Mouse (Mus musculus): Measurements from ENCODE around the gene Gpr84. TPM values are rescaled to one million over a fixed set of nuclear protein-coding genes. Genes with fewer than 3 reads are reported as not detected.
A peak's percentile ranks its signal among the peaks of the same experiment; 100 is the strongest.

Gene Gpr84
- polyA plus RNA-seq, 1 experiment from 2014 or later = 0.10 TPM

DNA sequence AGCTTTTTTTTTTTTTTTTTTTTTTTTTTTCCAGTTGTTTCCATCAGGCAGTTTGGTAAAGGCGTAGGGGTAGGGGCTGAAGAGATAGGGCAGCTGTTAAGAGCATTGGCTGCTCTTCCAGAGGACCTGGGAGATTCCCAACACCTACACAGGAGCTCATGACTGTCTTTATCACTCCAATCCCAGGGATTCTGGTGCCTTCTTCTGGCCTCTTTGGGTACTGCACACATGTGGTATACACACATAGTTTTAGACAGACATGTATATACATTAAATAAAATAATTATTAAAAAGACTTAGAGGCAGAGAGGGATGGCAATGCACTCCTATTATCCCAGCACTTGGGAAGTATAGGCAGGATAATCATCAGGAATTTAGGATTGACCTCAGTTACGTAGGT, 17.0 kb downstream of the Gpr84 start:
- Histone ChIP-seq H3K36me3 (replicated peaks) (peaks cover 51% of the 10 kb centered on the region), H3K4me1 (peaks cover 35% of the 10 kb centered on the region), H3K9me3 (no peaks in the 10 kb centered on the region), H3K4me2 (no peak overlapping the region), H3K27me3 (no peaks in the 10 kb centered on the region), H3K9ac (no peak overlapping the region), H3K27ac (no peak overlapping the region), H3K4me3 (replicated peaks) (no peak overlapping the region)
- no peak for ATAC-seq (ENCODE audit: low FRiP score)
- 100% methylated on average over 2 of the region's 2 CpGs for WGBS

DNA sequence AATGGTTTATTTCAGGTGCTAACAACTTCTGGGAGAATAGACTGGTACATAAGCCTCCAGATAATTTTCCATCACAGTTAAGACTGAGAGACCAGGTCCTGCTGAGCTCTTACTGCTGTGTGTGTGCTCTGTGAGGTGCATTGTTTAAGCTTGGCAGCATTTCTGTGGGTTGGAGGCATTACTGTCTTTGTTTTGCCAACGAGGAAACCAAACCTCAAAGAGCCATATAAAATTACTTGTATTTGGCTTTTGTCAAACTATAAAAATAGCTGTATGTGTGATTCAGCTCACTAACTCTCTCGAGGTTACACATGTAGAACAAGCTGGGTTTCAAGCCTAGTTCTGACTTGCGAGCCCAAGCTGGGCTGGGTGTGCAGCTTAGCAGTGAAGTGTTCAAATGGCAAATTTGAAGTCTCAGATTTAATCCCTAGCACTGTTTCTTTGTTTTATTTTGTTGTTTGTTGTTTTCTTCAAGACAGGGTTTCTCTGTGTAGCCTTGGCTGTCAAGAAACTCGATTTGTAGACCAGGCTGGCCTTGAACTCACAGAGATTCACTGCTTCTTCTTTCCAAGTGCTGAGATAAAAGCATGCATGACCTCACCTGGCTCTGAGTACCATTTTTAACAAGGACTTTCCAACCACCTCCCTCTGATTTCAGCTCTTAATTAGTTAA, 17.6 kb downstream of the Gpr84 start:
- Histone ChIP-seq H3K9ac (no peak overlapping the region), H3K9me3 (no peaks in the 10 kb centered on the region), H3K4me2 (no peak overlapping the region), H3K4me3 (replicated peaks) (no peak overlapping the region), H3K27ac (no peak overlapping the region), H3K36me3 (replicated peaks) (peaks cover 48% of the 10 kb centered on the region), H3K27me3 (no peaks in the 10 kb centered on the region), H3K4me1 (peaks cover 30% of the 10 kb centered on the region)
- ATAC-seq (ENCODE audit: low FRiP score) = no peak
- WGBS = 91% methylated on average over 4 of the region's 4 CpGs

DNA sequence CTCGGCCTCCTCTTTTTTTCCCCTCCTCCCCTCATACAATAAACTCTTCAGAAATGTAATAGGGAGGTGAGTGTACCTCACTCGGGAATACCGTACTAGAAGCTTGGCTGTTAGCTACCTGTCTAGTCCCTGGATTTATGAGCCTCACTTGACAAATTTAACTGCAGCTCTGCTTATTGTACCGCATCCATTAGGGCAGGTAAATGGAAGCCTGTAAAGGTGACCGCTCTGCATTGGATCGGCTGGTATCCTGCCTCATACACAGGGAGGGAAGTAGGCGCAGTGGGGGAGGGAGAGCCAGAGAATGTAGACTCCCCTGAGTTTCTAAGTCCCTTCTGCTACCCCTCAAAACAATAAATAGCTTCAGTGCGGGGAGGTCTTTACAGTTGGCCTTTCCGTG, 19.6 kb downstream of the Gpr84 start:
- Histone ChIP-seq H3K4me3 (replicated peaks) (no peak overlapping the region), H3K4me2 (no peak overlapping the region), H3K36me3 (replicated peaks) (peaks cover 45% of the 10 kb centered on the region), H3K27me3 (no peaks in the 10 kb centered on the region), H3K9me3 (no peaks in the 10 kb centered on the region), H3K27ac (no peak overlapping the region), H3K4me1 (peaks cover 13% of the 10 kb centered on the region), H3K9ac (no peak overlapping the region)
- 93% methylated on average over 9 of the region's 9 CpGs for WGBS
- no peak for ATAC-seq (ENCODE audit: low FRiP score)

DNA sequence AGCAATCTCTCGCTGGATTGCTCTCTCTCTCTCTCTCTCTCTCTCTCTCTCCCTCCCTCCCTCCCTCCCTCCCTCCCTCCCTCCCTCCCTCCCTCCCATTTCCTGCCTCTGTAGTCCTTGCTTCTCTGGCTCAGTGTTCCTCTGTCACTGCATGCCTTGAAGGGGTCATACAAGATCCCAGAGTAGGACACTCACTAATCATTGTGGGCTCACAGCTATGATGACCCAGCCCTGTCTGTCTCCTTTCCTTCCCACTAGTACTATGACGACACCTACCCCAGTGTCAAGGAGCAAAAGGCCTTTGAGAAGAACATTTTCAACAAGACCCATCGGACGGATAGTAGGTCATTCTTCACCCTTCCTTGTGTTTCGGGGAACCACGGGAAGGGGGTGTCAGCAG, 20.0 kb downstream of the Gpr84 start:
- H3K4me3 ChIP-seq (replicated peaks) = no peak overlapping the region
- H3K4me2 ChIP-seq = no peak overlapping the region
- no peaks in the 10 kb centered on the region for H3K27me3 ChIP-seq
- peaks cover 13% of the 10 kb centered on the region for H3K4me1 ChIP-seq
- ATAC-seq (ENCODE audit: low FRiP score) = no peak
- no peak overlapping the region for H3K27ac ChIP-seq
- no peak overlapping the region for H3K9ac ChIP-seq
- H3K9me3 ChIP-seq = no peaks in the 10 kb centered on the region
- WGBS = 88% methylated on average over 5 of the region's 6 CpGs
- H3K36me3 ChIP-seq (replicated peaks) = peaks cover 45% of the 10 kb centered on the region

DNA sequence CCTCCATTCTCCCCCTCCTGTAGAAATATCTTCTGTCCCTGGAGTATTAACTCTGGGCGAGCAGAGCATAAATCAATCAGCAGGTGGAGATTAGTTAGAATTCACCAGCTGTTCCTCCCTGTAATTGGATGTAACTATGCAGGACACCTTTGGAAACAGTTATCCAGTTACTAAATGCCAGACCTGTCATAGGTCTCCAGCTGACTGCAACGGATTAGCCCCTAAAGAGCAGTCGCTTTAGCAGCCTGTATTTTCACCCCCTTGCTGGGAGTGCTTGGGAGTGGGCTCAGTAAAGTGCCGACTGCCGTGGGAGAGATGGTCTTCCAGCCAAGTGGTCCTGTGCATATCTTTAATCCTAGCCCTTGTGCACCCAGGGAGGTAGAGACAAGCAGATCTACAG, 20.8 kb downstream of the Gpr84 start:
- peak overlapping the region; percentile 38 for H3K27ac ChIP-seq
- no peak overlapping the region for H3K9ac ChIP-seq
- H3K4me2 ChIP-seq = no peak overlapping the region
- H3K27me3 ChIP-seq = no peaks in the 10 kb centered on the region
- 47% methylated on average over 5 of the region's 5 CpGs for WGBS
- no peak overlapping the region for H3K4me3 ChIP-seq (replicated peaks)
- peaks cover 43% of the 10 kb centered on the region for H3K36me3 ChIP-seq (replicated peaks)
- no peaks in the 10 kb centered on the region for H3K9me3 ChIP-seq
- ATAC-seq (ENCODE audit: low FRiP score) = no peak
- peaks cover 19% of the 10 kb centered on the region for H3K4me1 ChIP-seq

DNA sequence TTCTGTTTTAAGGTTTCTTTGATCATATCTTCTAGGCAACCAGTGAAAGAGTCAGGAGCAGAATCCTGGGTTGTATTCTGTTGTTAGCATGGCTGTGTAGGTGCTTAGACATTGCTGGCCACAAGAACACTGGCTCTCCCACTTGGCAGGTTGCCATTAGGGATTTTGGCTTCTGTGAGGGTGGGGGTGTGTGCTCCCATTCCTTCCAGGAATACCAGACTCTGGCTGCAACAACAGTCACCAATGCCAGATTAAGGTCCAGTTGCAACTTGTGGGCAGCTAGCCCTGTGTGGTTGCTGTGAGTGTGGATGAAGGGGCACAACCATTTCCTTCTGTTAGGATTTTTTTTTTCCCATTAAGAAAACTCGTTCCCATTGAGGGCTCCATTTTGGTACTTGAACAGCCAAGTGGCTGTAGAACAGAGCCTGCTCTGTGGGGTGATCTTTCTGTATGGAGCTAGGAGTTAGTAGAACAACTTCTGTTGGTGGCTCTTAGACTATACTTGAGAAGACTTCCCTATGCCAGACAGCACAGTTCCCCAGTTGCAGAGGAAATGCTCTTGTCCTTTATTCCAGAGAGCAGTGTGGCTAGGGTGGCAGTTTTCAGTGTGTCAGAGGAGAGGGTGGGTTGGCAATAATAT, 24.5 kb downstream of the Gpr84 start:
- WGBS = 53% methylated on average over 1 of the region's 1 CpGs
- H3K36me3 ChIP-seq (replicated peaks) = peaks cover 19% of the 10 kb centered on the region
- peaks cover 22% of the 10 kb centered on the region for H3K4me1 ChIP-seq
- no peak overlapping the region for H3K4me3 ChIP-seq (replicated peaks)
- no peak overlapping the region for H3K9ac ChIP-seq
- H3K27ac ChIP-seq = peak overlapping the region; percentile 73
- no peaks in the 10 kb centered on the region for H3K9me3 ChIP-seq
- H3K4me2 ChIP-seq = no peak overlapping the region
- peak; percentile 23; the same call in 1 of the 2 replicates for ATAC-seq (ENCODE audit: low FRiP score)
- H3K27me3 ChIP-seq = no peaks in the 10 kb centered on the region

DNA sequence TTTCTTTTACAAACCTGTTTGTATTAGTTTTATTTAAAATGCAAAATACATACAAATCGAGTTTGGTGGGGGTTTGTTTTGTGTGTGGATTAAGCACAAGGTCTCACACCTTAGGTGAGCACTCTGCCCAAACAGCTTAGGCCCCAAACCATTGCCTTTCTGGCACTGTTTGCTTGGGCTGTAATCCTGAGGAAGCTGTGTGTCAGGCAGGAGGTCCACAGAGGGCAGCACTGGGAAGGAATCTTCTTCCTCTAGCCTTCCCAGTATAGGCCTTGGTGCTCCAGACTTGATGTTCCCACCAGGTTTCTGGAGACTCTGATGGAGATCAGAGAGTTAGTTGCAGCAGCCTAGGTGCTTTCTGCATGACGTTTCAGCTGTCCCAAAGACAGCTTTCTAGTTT, 25.8 kb downstream of the Gpr84 start:
- Histone ChIP-seq H3K4me1 (peaks cover 22% of the 10 kb centered on the region), H3K36me3 (replicated peaks) (0 out of 2 replicates have a peak, but pooled peaks cover 9% of the 10 kb centered on the region), H3K27ac (peak overlapping the region; percentile 59; the same call in 1 of the 2 replicates), H3K9ac (0 out of 2 replicates have a peak overlapping the region, but pooled peaks have one; percentile 21), H3K9me3 (no peaks in the 10 kb centered on the region), H3K27me3 (no peaks in the 10 kb centered on the region), H3K4me2 (no peak overlapping the region), H3K4me3 (replicated peaks) (no peak overlapping the region)
- WGBS = 48% methylated on average over 2 of the region's 2 CpGs
- no peak for ATAC-seq (ENCODE audit: low FRiP score)

DNA sequence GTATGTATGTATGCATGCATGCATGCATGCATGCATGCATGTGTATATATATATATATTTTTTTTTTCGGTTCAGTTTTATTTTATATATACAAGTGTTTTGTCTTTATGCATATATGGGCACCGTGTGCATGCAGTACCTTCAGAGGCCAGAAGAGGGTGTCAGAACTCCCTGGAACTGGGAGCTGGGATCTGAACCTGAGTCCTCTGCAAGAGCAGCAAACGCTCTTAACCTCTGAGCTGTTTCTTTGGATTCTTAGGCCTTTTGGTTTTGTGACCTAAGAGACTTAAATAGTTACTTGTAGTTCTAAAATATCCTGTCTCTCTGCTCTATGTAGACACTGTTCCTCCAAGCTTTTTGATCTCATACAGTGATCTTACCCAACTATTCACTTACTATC, 26.3 kb downstream of the Gpr84 start:
- 44% methylated on average over 3 of the region's 3 CpGs for WGBS

DNA sequence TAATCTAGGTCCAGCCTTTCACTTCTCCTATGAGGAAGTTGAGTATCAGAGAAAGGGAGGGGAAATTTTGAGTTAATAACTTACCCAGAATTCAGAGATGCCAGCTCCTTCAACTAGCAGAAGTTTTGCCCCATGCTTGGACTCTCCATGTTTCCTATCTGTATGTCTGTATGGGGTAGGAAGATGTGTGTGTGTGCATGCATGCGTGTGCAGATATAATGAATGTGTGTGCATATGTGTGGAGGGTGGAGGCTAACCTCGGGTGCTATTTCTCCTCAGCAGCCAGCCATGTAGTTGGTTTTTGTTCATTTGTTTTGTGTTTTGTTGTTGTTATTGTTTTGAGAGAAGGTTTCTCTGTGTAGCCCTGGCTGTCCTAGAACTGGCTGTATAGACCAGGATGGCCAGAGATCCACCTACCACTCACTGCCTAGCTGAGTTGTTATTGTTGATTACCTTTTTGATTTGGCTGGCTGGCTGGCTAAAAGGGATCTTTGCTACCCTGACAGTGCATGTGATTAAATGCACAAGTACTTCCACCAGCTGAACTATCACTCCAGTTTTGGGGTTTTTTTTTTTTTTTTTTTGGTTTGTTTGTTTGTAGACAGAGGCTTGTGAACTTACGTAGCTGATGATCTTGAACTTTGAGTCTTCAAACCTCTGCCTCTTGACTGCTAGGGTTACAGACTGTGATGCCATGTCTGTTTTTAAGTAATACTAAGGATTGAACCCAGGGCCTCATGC, 28.8 kb downstream of the Gpr84 start:
- Histone ChIP-seq H3K27me3 (no peaks in the 10 kb centered on the region), H3K36me3 (replicated peaks) (0 out of 2 replicates have a peak, but pooled peaks cover 9% of the 10 kb centered on the region), H3K9me3 (no peaks in the 10 kb centered on the region), H3K4me3 (replicated peaks) (no peak overlapping the region), H3K4me2 (no peak overlapping the region), H3K27ac (no peak overlapping the region), H3K4me1 (peaks cover 22% of the 10 kb centered on the region), H3K9ac (no peak overlapping the region)
- ATAC-seq (ENCODE audit: low FRiP score) = no peak
- WGBS = 92% methylated on average over 3 of the region's 3 CpGs

More for the DNA sequence above, 26.3 kb downstream of the Gpr84 start:
- no peaks in the 10 kb centered on the region for H3K9me3 ChIP-seq
- H3K27me3 ChIP-seq = no peaks in the 10 kb centered on the region
- no peak overlapping the region for H3K4me2 ChIP-seq
- no peak overlapping the region for H3K9ac ChIP-seq
- H3K4me3 ChIP-seq (replicated peaks) = no peak overlapping the region
- H3K4me1 ChIP-seq = peaks cover 22% of the 10 kb centered on the region
- ATAC-seq (ENCODE audit: low FRiP score) = no peak
- no peak overlapping the region for H3K27ac ChIP-seq
- 0 out of 2 replicates have a peak, but pooled peaks cover 9% of the 10 kb centered on the region for H3K36me3 ChIP-seq (replicated peaks)

DNA sequence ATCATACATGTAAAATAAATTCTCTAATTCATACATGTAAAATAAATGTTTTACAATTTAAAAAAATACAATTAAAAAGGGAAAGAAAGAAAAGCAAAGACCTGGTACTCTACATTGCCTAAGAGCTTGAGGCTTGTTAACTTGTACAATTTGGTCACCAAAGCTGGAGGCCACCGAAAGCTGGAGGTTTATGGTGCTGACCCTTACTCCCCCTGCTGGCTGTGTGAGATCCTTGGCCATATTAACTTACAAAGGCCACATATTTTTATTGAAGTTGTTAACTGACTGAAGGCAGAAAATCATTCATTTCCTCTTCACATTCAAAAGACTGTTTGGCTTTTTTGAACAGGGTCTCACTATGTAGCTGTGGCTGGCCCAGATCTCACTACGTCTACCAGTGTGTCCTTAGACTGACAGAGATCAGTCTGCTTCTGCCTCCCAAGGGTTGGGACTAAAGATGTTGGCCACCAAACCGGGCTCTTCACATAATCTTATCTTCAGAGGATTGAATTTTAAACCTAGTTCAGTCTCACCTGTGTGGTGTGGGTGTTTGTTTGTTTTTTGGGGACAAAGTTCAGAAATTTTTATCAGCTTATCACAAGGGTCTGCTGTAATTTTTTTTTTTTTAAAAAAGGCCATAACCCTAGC, 29.5 kb downstream of the Gpr84 start:
- Histone ChIP-seq H3K27ac (no peak overlapping the region), H3K4me3 (replicated peaks) (no peak overlapping the region), H3K9ac (no peak overlapping the region), H3K4me2 (no peak overlapping the region), H3K27me3 (no peaks in the 10 kb centered on the region), H3K4me1 (peaks cover 19% of the 10 kb centered on the region), H3K36me3 (replicated peaks) (0 out of 2 replicates have a peak, but pooled peaks cover 9% of the 10 kb centered on the region), H3K9me3 (no peaks in the 10 kb centered on the region)
- WGBS = 75% methylated on average over 3 of the region's 3 CpGs
- no peak for ATAC-seq (ENCODE audit: low FRiP score)

DNA sequence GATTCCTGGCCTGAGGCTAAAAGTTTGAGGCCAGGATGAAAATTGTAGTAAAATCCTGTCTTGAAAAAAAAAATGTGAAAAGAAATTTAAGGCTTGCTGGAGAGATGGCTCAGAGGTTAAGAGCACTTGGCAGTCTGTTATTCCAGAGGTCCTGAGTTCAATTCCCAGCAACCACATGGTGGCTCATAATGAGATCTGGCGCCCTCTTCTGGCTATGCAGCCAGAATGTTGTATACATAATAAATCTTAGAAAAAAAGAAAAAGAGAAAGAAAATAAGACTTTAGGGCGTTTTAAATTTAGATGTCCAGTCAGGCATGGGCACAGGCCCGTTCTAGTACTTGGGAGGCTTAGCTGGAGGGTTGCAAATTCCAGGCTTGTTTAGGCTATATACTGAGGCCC, 30.7 kb downstream of the Gpr84 start:
- 66% methylated on average over 3 of the region's 3 CpGs for WGBS
- no peak for ATAC-seq (ENCODE audit: low FRiP score)
- H3K4me3 ChIP-seq (replicated peaks) = no peak overlapping the region

DNA sequence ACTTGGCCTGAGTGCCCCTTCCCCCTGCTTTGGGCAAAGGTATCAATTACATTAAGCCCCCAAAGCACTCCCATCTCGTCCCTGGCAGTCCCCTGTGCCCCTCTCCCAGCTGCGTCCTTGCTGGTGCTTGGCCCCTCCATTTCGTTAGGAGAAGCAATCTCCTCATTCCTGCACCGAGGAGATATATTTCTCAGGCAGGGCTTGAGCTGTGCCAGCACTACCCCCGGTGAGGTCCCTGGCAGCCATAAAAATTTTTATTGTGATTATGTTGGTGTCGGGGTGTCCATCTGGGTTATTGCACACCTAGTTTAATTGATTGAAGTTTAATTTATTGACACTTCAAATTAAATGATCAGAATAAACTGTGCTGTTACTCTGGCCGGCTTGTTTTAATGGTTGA, 32.5 kb downstream of the Gpr84 start:
- Histone ChIP-seq H3K4me3 (replicated peaks) (no peak overlapping the region), H3K4me1 (peaks cover 18% of the 10 kb centered on the region), H3K9ac (no peak overlapping the region), H3K27me3 (no peaks in the 10 kb centered on the region), H3K9me3 (no peaks in the 10 kb centered on the region), H3K36me3 (replicated peaks) (0 out of 2 replicates have a peak, but pooled peaks cover 6% of the 10 kb centered on the region), H3K4me2 (no peak overlapping the region), H3K27ac (no peak overlapping the region)
- no peak for ATAC-seq (ENCODE audit: low FRiP score)
- 78% methylated on average over 7 of the region's 7 CpGs for WGBS

More for the DNA sequence above, 30.7 kb downstream of the Gpr84 start:
- Histone ChIP-seq H3K27me3 (no peaks in the 10 kb centered on the region), H3K9ac (no peak overlapping the region), H3K36me3 (replicated peaks) (0 out of 2 replicates have a peak, but pooled peaks cover 9% of the 10 kb centered on the region), H3K4me2 (no peak overlapping the region), H3K4me1 (peaks cover 7% of the 10 kb centered on the region), H3K27ac (no peak overlapping the region), H3K9me3 (no peaks in the 10 kb centered on the region)

Measured in forebrain, embryonic 12.5 days (tissue).